Mouse (Mus musculus) spleen, adult 2 months (tissue): ENCODE data around the gene Foxs1.

Source experiments
- CTCF ChIP-seq: fragments of 200-500 bp; IDR thresholded peaks from 2 replicates; pipeline ENCODE4 v1.5.1; 2011; ENCODE audit warnings: mild to moderate bottlenecking, inconsistent platforms; ENCODE audit not compliant: insufficient read depth, insufficient read length, insufficient replicate concordance; ENCODE audit errors: extremely low read depth
- POLR2A ChIP-seq: fragments of 200-500 bp; IDR thresholded peaks from 2 replicates; pipeline ENCODE4 v1.6.1; 2011; ENCODE audit warnings: low read depth, low read length, inconsistent platforms

DNA sequence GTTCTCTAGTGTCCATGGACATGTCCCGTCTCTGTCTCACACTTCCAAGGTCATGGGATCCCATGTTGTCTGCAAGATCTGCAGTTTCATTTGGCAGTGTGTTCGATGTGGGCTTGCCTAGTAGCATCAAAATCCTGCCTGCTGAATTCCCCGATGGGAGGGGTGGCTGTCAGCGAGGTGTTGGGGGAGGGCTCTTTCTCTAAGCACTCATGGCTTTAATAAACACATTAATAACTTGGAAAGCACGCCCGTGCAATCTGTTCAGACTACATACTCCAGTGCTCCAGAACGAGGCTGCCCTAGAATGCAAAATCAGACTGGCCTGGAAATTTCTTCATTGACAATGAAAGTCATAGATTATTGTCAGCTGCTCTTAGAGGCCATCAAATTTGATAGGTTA lies 14.1 kb upstream of the Foxs1 start:
- no peak for TF ChIP-seq POLR2A
- TF ChIP-seq CTCF = no peak
